Mouse (Mus musculus) forebrain, embryonic 16.5 days (tissue): ENCODE measurements around the gene Tenm2. TPM values are rescaled to one million over a fixed set of nuclear protein-coding genes. Genes with fewer than 3 reads are reported as not detected.

Experiments
- ATAC-seq: fragments of 200-750 bp; cut with Nextera tagmentation; 2 replicates; pipeline ENCODE4 v1.8.0; 2017; ENCODE audit warnings: mild to moderate bottlenecking, moderate library complexity
- H3K27ac ChIP-seq: fragments of 300-500 bp; sonication (generic); 2 replicates; pipeline ENCODE4 v1.5.1; 2014; ENCODE audit warnings: low read length, control low read depth
- H3K27me3 ChIP-seq: fragments of 300-500 bp; sonication (generic); replicated peaks from 2 replicates; pipeline ENCODE4 v1.6.1; 2014; ENCODE audit warnings: low read length; ENCODE audit not compliant: control insufficient read depth, insufficient read depth
- H3K36me3 ChIP-seq: fragments of 300-500 bp; sonication (generic); 2 replicates; pipeline ENCODE4 v1.6.1; 2014; ENCODE audit not compliant: control insufficient read depth, insufficient read depth
- H3K4me1 ChIP-seq: fragments of 300-500 bp; sonication (generic); replicated peaks from 2 replicates; pipeline ENCODE4 v1.6.1; 2014; ENCODE audit warnings: low read length; ENCODE audit not compliant: control insufficient read depth, insufficient read depth
- H3K4me2 ChIP-seq: fragments of 300-500 bp; sonication (generic); 2 replicates; pipeline ENCODE4 v1.6.1; 2014; ENCODE audit warnings: mild to moderate bottlenecking, low read length, control low read depth
- H3K4me3 ChIP-seq: fragments of 300-500 bp; sonication (generic); replicated peaks from 2 replicates; pipeline ENCODE4 v1.5.1; 2014; ENCODE audit warnings: mild to moderate bottlenecking, low read length, control low read depth
- H3K9ac ChIP-seq: fragments of 300-500 bp; sonication (generic); replicated peaks from 2 replicates; pipeline ENCODE4 v1.6.1; 2014; ENCODE audit warnings: low read depth, low read length, control low read depth
- H3K9me3 ChIP-seq: fragments of 300-500 bp; sonication (generic); 2 replicates; pipeline ENCODE4 v1.6.1; 2016; ENCODE audit warnings: low read length; ENCODE audit not compliant: control insufficient read depth
- WGBS: fragments of 180-500 bp; shearing (Covaris S2); extraction: QIAGEN DNeasy Blood & Tissue Kit; methylation state at CpG from one replicate; pipeline ENCODE4 v1.1.7; 2014; 5-methylcytosine and 5-hydroxymethylcytosine counted together
- polyA plus RNA-seq: library from polyadenylated mRNA; unstranded; fragments of >200 nt; fragmentation: Nextera tagmentation; extraction: Ambion mirVana; gene quantifications from 2 replicates; pipeline ENCODE4 v1.2.1, GENCODE M21; 2015

Gene Tenm2
- 45.5 and 58.7 TPM in 2 replicates for polyA plus RNA-seq

GRCm38 (mm10) chr11:37235914-37236600 is at the start of gene Tenm2:
Gene Tenm2, minus strand, starts transcription at chr11:37235964.
- H3K4me1 ChIP-seq = peaks cover 6% of the 10 kb centered on the region
- H3K9me3 ChIP-seq = no peaks in the 10 kb centered on the region
- peak within 1 kb of the TSS; percentile 72 for H3K9ac ChIP-seq
- peak within 1 kb of the TSS; percentile 58 for H3K4me2 ChIP-seq
- WGBS = 2% methylated on average over 38 of the region's 59 CpGs
- peak; percentile 93 for ATAC-seq
- H3K27me3 ChIP-seq = no peaks in the 10 kb centered on the region
- peak within 1 kb of the TSS; percentile 70 for H3K4me3 ChIP-seq
- no peaks in the 10 kb centered on the region for H3K36me3 ChIP-seq
- peak within 1 kb of the TSS; percentile 98 for H3K27ac ChIP-seq

GRCm38 (mm10) chr11:37285186-37285585 is 49.4 kb upstream of the Tenm2 start:
- H3K4me3 ChIP-seq = no peak overlapping the region
- 58% methylated on average over 2 of the region's 2 CpGs for WGBS
- no peaks in the 10 kb centered on the region for H3K36me3 ChIP-seq

GRCm38 (mm10) chr11:37248796-37249195 is 13.0 kb upstream of the Tenm2 start:
- Histone ChIP-seq H3K4me1 (no peaks in the 10 kb centered on the region), H3K36me3 (no peaks in the 10 kb centered on the region), H3K9me3 (no peaks in the 10 kb centered on the region), H3K9ac (no peak overlapping the region), H3K27me3 (no peaks in the 10 kb centered on the region), H3K4me3 (no peak overlapping the region), H3K27ac (no peak overlapping the region), H3K4me2 (no peak overlapping the region)
- no peak for ATAC-seq
- WGBS = 63% methylated on average over 2 of the region's 2 CpGs

More at GRCm38 (mm10) chr11:37285186-37285585, 49.4 kb upstream of the Tenm2 start:
- Histone ChIP-seq H3K9me3 (no peaks in the 10 kb centered on the region), H3K9ac (no peak overlapping the region), H3K4me2 (no peak overlapping the region), H3K4me1 (no peaks in the 10 kb centered on the region), H3K27me3 (no peaks in the 10 kb centered on the region), H3K27ac (no peak overlapping the region)
- ATAC-seq = no peak

GRCm38 (mm10) chr11:37237096-37237725 is 1.4 kb upstream of the Tenm2 start:
- 11% methylated on average over 7 of the region's 7 CpGs for WGBS
- Histone ChIP-seq H3K9ac (peak overlapping the region; percentile 72), H3K4me2 (peak overlapping the region; percentile 58), H3K4me3 (peak overlapping the region; percentile 70), H3K27ac (peak overlapping the region; percentile 98), H3K36me3 (no peaks in the 10 kb centered on the region), H3K27me3 (no peaks in the 10 kb centered on the region), H3K9me3 (no peaks in the 10 kb centered on the region), H3K4me1 (peaks cover 6% of the 10 kb centered on the region)
- ATAC-seq = peak; percentile 44

- under 1% methylated on average over 29 of the region's 31 CpGs for WGBS
- Histone ChIP-seq H3K36me3 (no peaks in the 10 kb centered on the region), H3K9ac (peak overlapping the region; percentile 72), H3K27ac (peak overlapping the region; percentile 98), H3K4me3 (peak overlapping the region; percentile 70), H3K4me2 (peak overlapping the region; percentile 58), H3K27me3 (no peaks in the 10 kb centered on the region), H3K4me1 (peaks cover 6% of the 10 kb centered on the region), H3K9me3 (no peaks in the 10 kb centered on the region)
- ATAC-seq = peak; percentile 81
These were observed 878 bp upstream of the Tenm2 start for GRCm38 (mm10) chr11:37236601-37237083.

- H3K36me3 ChIP-seq = no peaks in the 10 kb centered on the region
- H3K4me3 ChIP-seq = peak overlapping the region; percentile 70
- H3K27me3 ChIP-seq = no peaks in the 10 kb centered on the region
- WGBS = 5% methylated on average over 18 of the region's 18 CpGs
- peaks cover 6% of the 10 kb centered on the region for H3K4me1 ChIP-seq
- H3K9ac ChIP-seq = peak overlapping the region; percentile 72
- ATAC-seq = no peak
- peak overlapping the region; percentile 58 for H3K4me2 ChIP-seq
- H3K9me3 ChIP-seq = no peaks in the 10 kb centered on the region
- H3K27ac ChIP-seq = peak overlapping the region; percentile 98
These were observed 556 bp downstream of the Tenm2 start for GRCm38 (mm10) chr11:37235021-37235795.

GRCm38 (mm10) chr11:37227404-37227803 is 8.4 kb downstream of the Tenm2 start:
- Histone ChIP-seq H3K4me3 (no peak overlapping the region), H3K4me1 (no peaks in the 10 kb centered on the region), H3K9me3 (no peaks in the 10 kb centered on the region), H3K27ac (no peak overlapping the region), H3K36me3 (no peaks in the 10 kb centered on the region), H3K27me3 (no peaks in the 10 kb centered on the region), H3K9ac (no peak overlapping the region), H3K4me2 (no peak overlapping the region)
- 90% methylated on average over 1 of the region's 1 CpGs for WGBS
- ATAC-seq = no peak

- Histone ChIP-seq H3K4me1 (no peaks in the 10 kb centered on the region), H3K27ac (no peak overlapping the region), H3K9ac (no peak overlapping the region), H3K27me3 (no peaks in the 10 kb centered on the region), H3K4me2 (no peak overlapping the region), H3K36me3 (no peaks in the 10 kb centered on the region), H3K9me3 (no peaks in the 10 kb centered on the region), H3K4me3 (no peak overlapping the region)
- ATAC-seq = no peak
- WGBS = 91% methylated on average over 10 of the region's 10 CpGs
These were observed 8.8 kb downstream of the Tenm2 start for GRCm38 (mm10) chr11:37226943-37227342.

- H3K9ac ChIP-seq = no peak overlapping the region
- no peak overlapping the region for H3K27ac ChIP-seq
- 79% methylated on average over 2 of the region's 2 CpGs for WGBS
- no peaks in the 10 kb centered on the region for H3K4me1 ChIP-seq
- no peak for ATAC-seq
- H3K9me3 ChIP-seq = no peaks in the 10 kb centered on the region
- no peak overlapping the region for H3K4me3 ChIP-seq
- no peaks in the 10 kb centered on the region for H3K27me3 ChIP-seq
- H3K4me2 ChIP-seq = no peak overlapping the region
- H3K36me3 ChIP-seq = no peaks in the 10 kb centered on the region
These were observed 13.0 kb downstream of the Tenm2 start for GRCm38 (mm10) chr11:37222737-37223136.
